Mouse (Mus musculus) neural tube, embryonic 13.5 days (tissue): ENCODE results near the gene Tmem82. TPM values are rescaled to one million over a fixed set of nuclear protein-coding genes. Genes with fewer than 3 reads are reported as not detected.

Source experiments
- ATAC-seq: fragments of 200-750 bp; cut with Nextera tagmentation; 2 replicates; pipeline ENCODE4 v1.8.0; 2017; ENCODE audit warnings: low read depth, mild to moderate bottlenecking, moderate TSS enrichment, moderate library complexity
- H3K27ac ChIP-seq: fragments of 300-500 bp; sonication (generic); replicated peaks from 2 replicates; pipeline ENCODE4 v1.5.1; 2015; ENCODE audit warnings: moderate library complexity, mild to moderate bottlenecking, inconsistent platforms
- H3K27me3 ChIP-seq: fragments of 300-500 bp; sonication (generic); 2 replicates; pipeline ENCODE4 v1.6.1; 2015; ENCODE audit warnings: mild to moderate bottlenecking, inconsistent platforms
- H3K36me3 ChIP-seq: fragments of 300-500 bp; sonication (generic); 2 replicates; pipeline ENCODE4 v1.6.1; 2015; ENCODE audit warnings: mild to moderate bottlenecking, inconsistent platforms
- H3K4me1 ChIP-seq: fragments of 300-500 bp; sonication (generic); replicated peaks from 2 replicates; pipeline ENCODE4 v1.6.1; 2015; ENCODE audit warnings: inconsistent platforms
- H3K4me2 ChIP-seq: fragments of 300-500 bp; sonication (generic); 2 replicates; pipeline ENCODE4 v1.6.1; 2015; ENCODE audit warnings: inconsistent platforms, mild to moderate bottlenecking, moderate library complexity
- H3K4me3 ChIP-seq: fragments of 300-500 bp; sonication (generic); 2 replicates; pipeline ENCODE4 v1.5.1; 2015; ENCODE audit warnings: mild to moderate bottlenecking, inconsistent platforms
- H3K9ac ChIP-seq: fragments of 300-500 bp; sonication (generic); 2 replicates; pipeline ENCODE4 v1.6.1; 2015; ENCODE audit warnings: moderate library complexity, mild to moderate bottlenecking, inconsistent platforms
- H3K9me3 ChIP-seq: fragments of 300-500 bp; sonication (generic); 2 replicates; pipeline ENCODE4 v1.6.1; 2016; ENCODE audit warnings: inconsistent platforms
- WGBS: fragments of 180-500 bp; shearing (Covaris S2); methylation state at CpG from one replicate; pipeline ENCODE4 v1.1.7; 2015; 5-methylcytosine and 5-hydroxymethylcytosine counted together
- polyA plus RNA-seq: library from polyadenylated mRNA; unstranded; fragments of >200 nt; fragmentation: Nextera tagmentation; extraction: Ambion mirVana; gene quantifications from 2 replicates; pipeline ENCODE4 v1.2.1, GENCODE M21; 2015

Tmem82 gene
- polyA plus RNA-seq, 1 experiment from 2014 or later: 0.31 TPM

DNA sequence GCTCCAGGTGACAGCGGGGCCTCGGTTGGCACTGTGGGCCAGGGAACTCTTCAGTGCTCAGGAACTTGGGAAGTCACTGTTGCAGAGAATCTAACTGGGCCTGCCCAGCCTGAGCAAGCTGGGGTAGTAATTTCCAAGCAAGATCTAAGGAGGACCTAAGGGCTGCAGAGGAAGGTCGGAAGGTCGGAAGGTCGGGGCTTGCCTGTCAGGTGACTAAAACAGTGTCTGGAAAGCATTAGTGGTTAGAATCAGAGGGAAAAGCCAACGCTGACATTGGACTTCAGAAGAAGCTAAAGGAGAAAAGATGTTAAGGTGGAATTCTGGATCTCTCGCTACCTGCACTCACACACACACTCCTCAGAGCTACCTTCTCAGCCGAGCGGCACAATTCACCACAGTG is 17.6 kb upstream of the Tmem82 start:
- H3K27ac ChIP-seq: no peak overlapping the region
- no peaks in the 10 kb centered on the region for H3K9me3 ChIP-seq
- H3K4me3 ChIP-seq: no peak overlapping the region
- no peaks in the 10 kb centered on the region for H3K4me1 ChIP-seq
- 85% methylated on average over 9 of the region's 9 CpGs for WGBS
- no peaks in the 10 kb centered on the region for H3K27me3 ChIP-seq
- H3K9ac ChIP-seq: no peak overlapping the region
- ATAC-seq: no peak
- peaks cover 91% of the 10 kb centered on the region for H3K36me3 ChIP-seq
- H3K4me2 ChIP-seq: no peak overlapping the region

DNA sequence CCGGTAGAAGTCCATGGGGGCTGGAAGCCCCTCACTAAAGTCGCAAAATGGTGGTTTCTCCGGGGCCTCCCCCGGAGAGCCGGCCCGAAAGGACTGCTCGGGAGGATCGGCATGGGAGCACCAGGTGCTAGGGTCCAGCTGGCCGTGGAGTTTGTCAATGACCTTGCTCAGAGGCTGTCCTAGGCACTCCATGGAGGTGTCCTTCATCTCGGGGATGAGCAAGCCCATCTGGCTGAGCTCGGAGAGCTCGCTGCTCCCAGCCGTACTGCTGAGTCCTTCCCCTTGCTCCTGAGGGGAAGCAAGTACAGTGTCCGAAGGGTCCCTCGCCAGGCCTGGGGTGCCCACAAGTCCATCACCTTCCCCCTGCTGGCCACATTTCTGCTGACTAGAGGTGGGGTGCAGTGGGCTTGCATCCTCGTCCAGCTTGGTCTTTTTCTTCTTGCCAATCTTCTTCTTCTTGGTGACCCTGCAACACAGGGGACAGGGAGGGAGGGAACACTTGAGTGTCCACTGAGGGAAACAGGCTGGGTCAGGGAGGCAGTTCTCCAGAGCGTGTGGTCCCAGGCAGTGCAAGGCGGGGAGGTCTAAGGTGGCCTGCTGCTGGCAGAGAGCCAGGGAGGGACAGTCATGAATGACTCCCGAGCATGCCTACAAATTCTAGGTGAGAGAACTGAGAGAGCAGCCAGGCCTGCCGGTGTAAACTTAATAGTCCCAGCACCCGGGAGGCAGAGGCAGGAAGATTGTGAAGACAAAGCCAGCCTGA is 13.9 kb upstream of the Tmem82 start:
- H3K4me3 ChIP-seq: no peak overlapping the region
- H3K36me3 ChIP-seq: peaks cover 96% of the 10 kb centered on the region
- no peak overlapping the region for H3K27ac ChIP-seq
- H3K4me2 ChIP-seq: no peak overlapping the region
- no peak overlapping the region for H3K9ac ChIP-seq
- H3K9me3 ChIP-seq: no peaks in the 10 kb centered on the region
- 93% methylated on average over 21 of the region's 21 CpGs for WGBS
- ATAC-seq: no peak
- no peaks in the 10 kb centered on the region for H3K4me1 ChIP-seq
- H3K27me3 ChIP-seq: no peaks in the 10 kb centered on the region

DNA sequence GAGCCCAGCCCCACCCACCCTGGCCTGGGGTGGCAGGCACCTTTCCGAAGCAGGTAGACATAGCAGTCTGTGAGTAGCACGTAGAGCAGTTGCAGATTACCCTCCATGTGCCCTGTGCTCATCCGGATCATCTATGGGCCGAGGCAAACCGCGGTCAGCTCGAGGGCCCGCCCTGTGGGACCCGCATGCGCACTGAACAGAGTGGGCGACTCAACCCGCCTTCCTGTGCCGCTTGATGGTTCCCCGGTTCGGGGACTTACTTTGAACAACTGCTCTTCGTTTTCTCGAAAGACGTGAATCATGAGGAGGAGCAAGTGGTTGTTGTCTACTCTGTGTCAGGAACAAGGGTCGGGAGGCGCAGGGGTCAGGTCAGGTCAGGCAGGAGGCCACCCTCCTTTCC is 12.8 kb upstream of the Tmem82 start:
- WGBS: 95% methylated on average over 20 of the region's 20 CpGs
- peaks cover 96% of the 10 kb centered on the region for H3K36me3 ChIP-seq
- no peaks in the 10 kb centered on the region for H3K9me3 ChIP-seq
- no peak for ATAC-seq
- no peaks in the 10 kb centered on the region for H3K27me3 ChIP-seq
- no peak overlapping the region for H3K4me2 ChIP-seq
- H3K9ac ChIP-seq: no peak overlapping the region
- no peak overlapping the region for H3K4me3 ChIP-seq
- H3K27ac ChIP-seq: no peak overlapping the region
- no peaks in the 10 kb centered on the region for H3K4me1 ChIP-seq

DNA sequence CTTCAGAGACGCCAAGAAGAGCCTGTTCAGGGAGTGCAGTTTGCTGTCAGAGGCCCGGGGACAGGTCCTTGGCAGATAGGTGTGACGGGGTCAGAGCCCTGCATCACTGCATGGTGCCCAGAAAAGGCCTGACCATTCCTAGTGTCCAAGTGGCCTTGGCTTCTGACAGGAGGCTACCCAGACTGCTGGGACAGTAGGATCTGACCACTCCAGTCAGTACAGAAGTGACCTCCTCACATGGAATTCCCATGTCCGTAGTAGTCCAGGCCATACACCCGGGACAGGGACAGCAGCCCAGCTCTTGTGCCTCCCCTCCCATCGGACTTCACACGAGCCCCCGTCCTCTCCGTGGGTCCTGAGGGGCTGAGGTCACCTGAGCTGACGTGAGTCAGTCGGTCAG is 11.6 kb upstream of the Tmem82 start:
- no peaks in the 10 kb centered on the region for H3K4me1 ChIP-seq
- WGBS: 95% methylated on average over 11 of the region's 11 CpGs
- ATAC-seq: no peak
- no peak overlapping the region for H3K27ac ChIP-seq
- H3K27me3 ChIP-seq: no peaks in the 10 kb centered on the region
- H3K9me3 ChIP-seq: no peaks in the 10 kb centered on the region
- H3K4me2 ChIP-seq: no peak overlapping the region
- H3K9ac ChIP-seq: no peak overlapping the region
- peaks cover 99% of the 10 kb centered on the region for H3K36me3 ChIP-seq
- H3K4me3 ChIP-seq: no peak overlapping the region

DNA sequence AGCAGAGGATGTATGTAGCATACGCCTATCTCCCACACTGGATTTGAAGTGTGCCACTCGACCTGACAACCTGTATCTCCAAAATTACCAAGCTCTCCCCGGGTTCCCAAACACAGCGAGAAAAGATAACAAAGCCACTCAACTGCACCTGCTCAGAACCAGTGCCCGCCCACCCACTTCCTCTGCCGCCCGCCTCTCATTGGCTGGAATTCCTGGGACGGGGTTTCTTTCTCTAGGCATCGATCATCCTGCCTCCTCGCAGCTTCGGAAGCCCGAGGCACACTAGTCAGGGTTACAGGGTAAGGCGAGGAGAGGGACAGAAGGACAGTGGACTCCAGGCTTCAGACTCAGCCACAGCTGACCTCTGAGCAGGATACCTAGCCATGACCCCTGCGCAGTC is 10.2 kb upstream of the Tmem82 start:
- no peak overlapping the region for H3K4me3 ChIP-seq
- H3K27me3 ChIP-seq: no peaks in the 10 kb centered on the region
- H3K36me3 ChIP-seq: peaks cover 85% of the 10 kb centered on the region
- no peak overlapping the region for H3K9ac ChIP-seq
- no peak overlapping the region for H3K27ac ChIP-seq
- no peaks in the 10 kb centered on the region for H3K9me3 ChIP-seq
- ATAC-seq: no peak
- 82% methylated on average over 14 of the region's 14 CpGs for WGBS
- H3K4me2 ChIP-seq: no peak overlapping the region
- no peaks in the 10 kb centered on the region for H3K4me1 ChIP-seq

DNA sequence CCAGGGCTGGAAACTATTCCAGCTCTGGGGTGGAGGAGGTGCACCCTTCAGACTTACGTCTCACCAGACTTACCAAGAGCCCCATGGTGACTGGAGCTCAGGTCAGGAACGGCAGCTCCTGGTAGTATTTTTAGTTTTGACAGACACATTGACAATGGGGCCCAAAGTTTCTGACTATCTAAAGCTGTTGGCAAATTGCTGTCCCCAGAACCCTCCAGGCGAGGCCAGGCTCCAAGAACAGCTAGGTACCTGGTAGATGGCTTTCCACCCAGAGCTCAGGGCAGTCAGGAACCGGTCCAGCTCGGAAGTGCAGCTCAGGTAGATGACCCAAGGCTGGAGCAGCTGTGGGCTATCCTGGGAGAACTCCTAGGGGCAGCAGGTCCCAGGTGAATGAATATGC is 9.1 kb upstream of the Tmem82 start:
- 91% methylated on average over 5 of the region's 5 CpGs for WGBS
- H3K36me3 ChIP-seq: peaks cover 75% of the 10 kb centered on the region
- no peak overlapping the region for H3K9ac ChIP-seq
- H3K4me1 ChIP-seq: 0 out of 2 replicates have a peak, but pooled peaks cover 3% of the 10 kb centered on the region
- H3K4me2 ChIP-seq: no peak overlapping the region
- no peaks in the 10 kb centered on the region for H3K27me3 ChIP-seq
- H3K4me3 ChIP-seq: no peak overlapping the region
- no peak for ATAC-seq
- H3K27ac ChIP-seq: no peak overlapping the region
- no peaks in the 10 kb centered on the region for H3K9me3 ChIP-seq

DNA sequence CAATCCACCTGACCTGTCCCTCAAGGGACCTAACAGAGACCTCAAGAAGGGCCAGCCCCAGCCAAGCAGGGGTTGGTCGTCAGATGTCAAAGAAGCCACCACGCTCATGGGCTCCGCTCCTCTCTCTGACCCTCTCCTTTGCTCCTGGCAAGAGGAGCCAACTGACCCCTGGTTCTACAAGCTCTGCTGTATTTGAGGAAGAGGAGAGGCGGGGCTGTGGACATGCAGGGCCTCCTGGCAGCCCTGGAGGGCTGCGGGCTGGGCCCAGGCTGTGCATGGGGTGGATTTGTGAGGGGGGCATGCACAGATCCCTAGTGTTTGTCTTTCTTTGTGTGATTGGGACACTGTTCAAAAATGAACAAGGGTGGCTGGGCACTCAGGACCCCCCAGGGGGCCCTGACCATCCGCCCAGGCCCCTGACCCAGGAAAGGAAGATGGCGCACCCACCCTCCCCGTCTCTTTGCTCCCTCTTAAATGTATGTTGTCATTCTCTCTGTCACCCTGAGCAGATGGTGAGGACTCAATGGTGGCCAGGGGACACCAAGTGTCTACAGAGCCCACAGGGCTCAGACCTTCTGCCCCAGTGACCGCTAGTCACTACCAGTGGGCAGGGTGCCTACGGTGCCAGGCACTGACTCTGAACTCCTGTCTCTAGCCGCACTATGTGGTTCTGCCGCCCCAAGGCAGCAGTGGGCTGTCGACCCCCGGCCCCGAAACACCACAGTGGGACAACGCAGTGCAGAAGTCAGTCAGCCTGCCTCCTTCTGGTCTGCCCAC is 7.5 kb upstream of the Tmem82 start:
- Histone ChIP-seq H3K4me1 (0 out of 2 replicates have a peak, but pooled peaks cover 3% of the 10 kb centered on the region), H3K36me3 (peaks cover 60% of the 10 kb centered on the region), H3K4me2 (no peak overlapping the region), H3K4me3 (no peak overlapping the region), H3K27ac (no peak overlapping the region), H3K27me3 (no peaks in the 10 kb centered on the region), H3K9ac (no peak overlapping the region), H3K9me3 (no peaks in the 10 kb centered on the region)
- ATAC-seq: no peak
- 91% methylated on average over 16 of the region's 16 CpGs for WGBS

DNA sequence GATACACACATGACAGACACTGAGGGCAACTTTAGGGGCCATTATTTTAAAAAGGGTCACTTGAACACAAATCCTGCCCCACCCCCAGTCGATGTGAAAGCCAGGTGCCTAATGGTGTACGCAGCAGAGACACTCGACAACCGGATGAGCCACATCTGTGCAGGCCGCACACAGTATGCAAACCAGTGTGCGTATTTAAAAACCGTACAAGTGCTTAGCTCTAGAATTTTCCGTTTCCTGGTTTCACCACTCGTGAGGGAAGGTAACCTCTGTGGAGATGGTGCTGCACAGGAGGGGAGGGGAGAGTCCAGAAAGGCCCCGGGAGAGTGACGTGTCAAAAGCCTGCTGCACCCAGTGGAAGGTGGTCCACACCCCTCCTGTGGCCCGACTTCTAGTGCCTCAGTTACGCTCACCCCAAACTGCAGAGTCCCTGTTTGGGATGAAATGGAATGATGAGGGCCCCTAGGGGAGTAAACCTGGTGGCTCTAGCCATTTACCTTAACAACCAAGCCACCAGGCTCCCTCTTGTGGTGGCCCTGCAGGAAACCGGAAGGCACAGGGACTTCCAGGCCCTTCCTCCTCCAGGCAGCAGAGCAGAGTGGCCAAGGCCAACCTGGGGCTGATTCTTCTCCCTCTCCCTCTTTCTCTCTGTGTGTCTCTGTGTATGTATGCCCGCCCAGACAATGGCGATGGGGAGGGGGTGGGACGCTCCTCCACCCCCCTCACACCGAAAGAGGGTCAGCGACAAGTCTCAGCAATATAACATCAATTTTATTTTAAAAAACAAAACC is 6.7 kb upstream of the Tmem82 start:
- H3K4me3 ChIP-seq: no peak overlapping the region
- H3K27ac ChIP-seq: no peak overlapping the region
- H3K4me2 ChIP-seq: no peak overlapping the region
- 77% methylated on average over 19 of the region's 19 CpGs for WGBS
- H3K9me3 ChIP-seq: no peaks in the 10 kb centered on the region
- H3K9ac ChIP-seq: no peak overlapping the region
- H3K27me3 ChIP-seq: no peaks in the 10 kb centered on the region
- ATAC-seq: no peak
- 0 out of 2 replicates have a peak, but pooled peaks cover 3% of the 10 kb centered on the region for H3K4me1 ChIP-seq
- peaks cover 52% of the 10 kb centered on the region for H3K36me3 ChIP-seq

DNA sequence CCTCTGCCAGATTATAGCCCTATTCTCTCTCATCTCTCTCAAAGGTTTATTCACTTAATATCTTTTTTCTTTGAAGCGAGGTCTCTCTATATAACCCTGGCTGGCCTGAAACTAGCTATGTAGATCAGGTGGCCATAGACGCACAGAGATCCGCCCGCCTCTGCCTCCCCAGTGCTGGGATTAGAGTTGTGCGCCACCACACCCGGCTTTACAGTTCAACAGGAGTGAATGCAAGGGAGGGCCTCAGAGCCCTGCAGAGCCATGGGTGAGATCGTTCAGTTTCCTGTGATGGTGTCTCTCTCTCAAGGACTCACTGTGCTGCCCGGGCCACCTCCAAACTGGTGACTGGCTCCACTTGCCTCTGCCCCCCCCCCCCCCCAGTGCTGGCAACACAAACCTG is 5.7 kb upstream of the Tmem82 start:
- 94% methylated on average over 8 of the region's 8 CpGs for WGBS

DNA sequence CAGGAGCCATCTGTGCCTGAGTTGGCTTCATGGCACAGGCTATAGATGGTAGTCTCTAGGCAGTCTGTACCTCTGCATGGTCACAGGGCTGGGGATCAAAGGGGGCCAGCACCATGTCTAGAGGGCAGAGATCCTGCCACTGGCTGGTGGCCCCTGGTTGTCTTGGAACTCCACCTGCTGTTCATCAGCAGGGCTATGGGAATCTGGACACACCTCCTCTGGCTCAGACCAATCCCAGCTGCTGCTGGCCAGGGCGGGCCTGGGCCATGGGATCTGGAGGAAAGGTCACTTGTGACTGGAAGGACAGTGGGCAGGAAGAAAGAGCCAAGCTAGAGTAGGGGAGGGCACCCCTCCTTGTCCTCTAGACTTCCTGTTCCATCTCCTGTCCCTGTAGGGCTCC is 5.2 kb upstream of the Tmem82 start, which contains the start of gene Slc25a34:
Gene Slc25a34 (minus strand): TSS at position 156 of the 400 bp plus-strand sequence.
- Histone ChIP-seq H3K4me2 (no peak within 1 kb of the TSS), H3K4me3 (no peak within 1 kb of the TSS), H3K27me3 (no peaks in the 10 kb centered on the region), H3K9me3 (no peaks in the 10 kb centered on the region), H3K4me1 (0 out of 2 replicates have a peak, but pooled peaks cover 3% of the 10 kb centered on the region), H3K27ac (no peak within 1 kb of the TSS), H3K36me3 (peaks cover 37% of the 10 kb centered on the region), H3K9ac (no peak within 1 kb of the TSS)
- WGBS: 62% methylated on average over 1 of the region's 1 CpGs
- ATAC-seq: no peak

More for the DNA sequence above, 5.7 kb upstream of the Tmem82 start:
- Histone ChIP-seq H3K36me3 (peaks cover 41% of the 10 kb centered on the region), H3K4me1 (0 out of 2 replicates have a peak, but pooled peaks cover 3% of the 10 kb centered on the region), H3K4me3 (no peak overlapping the region), H3K27me3 (no peaks in the 10 kb centered on the region), H3K9me3 (no peaks in the 10 kb centered on the region), H3K4me2 (no peak overlapping the region), H3K27ac (no peak overlapping the region), H3K9ac (no peak overlapping the region)
- ATAC-seq: no peak

DNA sequence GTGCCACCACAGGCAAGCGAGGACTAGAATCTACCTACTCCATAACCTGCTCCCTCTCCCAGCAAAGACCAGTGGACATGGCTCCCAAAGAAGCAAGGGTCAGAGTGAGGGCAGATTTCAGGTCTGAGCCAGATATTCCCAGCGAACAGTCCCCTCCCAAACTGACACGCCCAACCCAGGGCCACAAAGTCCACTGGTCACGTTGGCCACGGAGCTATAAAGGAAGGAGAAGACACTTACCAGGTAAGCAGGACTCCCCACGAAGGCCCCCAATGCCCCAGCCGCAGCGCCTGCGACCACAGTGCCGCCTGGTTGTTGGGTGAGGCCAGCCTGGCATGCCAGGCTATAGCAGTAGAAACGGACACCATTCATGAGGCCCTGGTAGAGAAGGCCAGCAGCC is 4.6 kb upstream of the Tmem82 start:
- WGBS: 89% methylated on average over 11 of the region's 11 CpGs
- ATAC-seq: no peak
- Histone ChIP-seq H3K4me1 (peaks cover 6% of the 10 kb centered on the region; the same call in 1 of the 2 replicates), H3K36me3 (peaks cover 30% of the 10 kb centered on the region), H3K9me3 (no peaks in the 10 kb centered on the region), H3K9ac (no peak overlapping the region), H3K4me2 (no peak overlapping the region), H3K4me3 (no peak overlapping the region), H3K27ac (no peak overlapping the region), H3K27me3 (no peaks in the 10 kb centered on the region)

DNA sequence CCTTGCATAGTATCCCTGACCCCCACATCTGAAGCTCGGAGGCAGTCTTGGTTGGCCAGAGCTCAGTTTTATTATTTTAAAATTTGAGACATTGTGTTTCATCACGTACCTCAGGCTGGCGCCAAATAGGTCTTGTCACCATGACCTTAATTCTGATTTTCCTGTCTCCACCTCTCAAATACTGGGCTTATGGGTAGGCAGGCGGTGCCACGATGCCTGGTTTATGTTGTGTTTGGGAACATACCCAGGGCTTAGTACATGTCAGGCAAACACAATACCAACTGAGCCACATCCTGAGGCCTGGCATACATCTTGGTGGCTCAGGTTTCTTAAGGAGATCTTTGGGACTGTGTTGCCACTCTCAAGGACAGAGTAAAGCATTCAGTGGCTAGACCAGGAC is 4.1 kb upstream of the Tmem82 start:
- Histone ChIP-seq H3K9me3 (no peaks in the 10 kb centered on the region), H3K36me3 (peaks cover 26% of the 10 kb centered on the region), H3K27ac (no peak overlapping the region), H3K9ac (no peak overlapping the region), H3K4me3 (no peak overlapping the region), H3K4me1 (peaks cover 11% of the 10 kb centered on the region), H3K4me2 (no peak overlapping the region), H3K27me3 (no peaks in the 10 kb centered on the region)
- no peak for ATAC-seq
- WGBS: 88% methylated on average over 5 of the region's 5 CpGs
